Mouse (Mus musculus) brain, embryonic 14.5 days (tissue): ENCODE results near the gene Gm49630.
"Not testable (repeated sequence)": the region's sequence is repeated elsewhere in the genome, so short reads cannot be mapped to it uniquely, and the experiment has no call there.

Experiments
- CTCF ChIP-seq: fragments of 200-500 bp; IDR thresholded peaks from 2 replicates; pipeline ENCODE4 v1.5.1; 2012; ENCODE audit warnings: inconsistent platforms, mild to moderate bottlenecking, moderate library complexity, borderline replicate concordance; ENCODE audit not compliant: insufficient read depth, insufficient read length; ENCODE audit errors: extremely low read depth
- POLR2A ChIP-seq: fragments of 200-500 bp; IDR thresholded peaks from 2 replicates; pipeline ENCODE4 v1.6.1; 2012; ENCODE audit warnings: mild to moderate bottlenecking, inconsistent platforms, borderline replicate concordance; ENCODE audit not compliant: poor library complexity, insufficient read depth, insufficient read length, severe bottlenecking; ENCODE audit errors: extremely low read depth

- TF ChIP-seq CTCF, POLR2A: not testable (repeated sequence)
Measured at GRCm38 (mm10) chr17:7386016-7386415, 14.2 kb upstream of the Gm49630 start.
